Mouse (Mus musculus) layer of hippocampus, postnatal 25 days (tissue): Measurements from ENCODE around the gene 2010111I01Rik. TPM values are rescaled to one million over a fixed set of nuclear protein-coding genes. Genes with fewer than 3 reads are reported as not detected.

Experiments
- DNase-seq, 2 experiments: peaks; one replicate each; pipeline ENCODE4 v3.0.0; 2022; ENCODE audit warnings: mixed read lengths in 2 of 2, low spot score in 1 of 2; ENCODE audit errors: extremely low spot score in 1 of 2
- total RNA-seq, 2 experiments: library from RNA; stranded (reverse); gene quantifications; 2 replicates each; pipeline ENCODE4 v1.2.3; 2021

The 2010111I01Rik gene
- total RNA-seq, 2 experiments from 2014 or later = 70.6 to 82.7 TPM

DNA sequence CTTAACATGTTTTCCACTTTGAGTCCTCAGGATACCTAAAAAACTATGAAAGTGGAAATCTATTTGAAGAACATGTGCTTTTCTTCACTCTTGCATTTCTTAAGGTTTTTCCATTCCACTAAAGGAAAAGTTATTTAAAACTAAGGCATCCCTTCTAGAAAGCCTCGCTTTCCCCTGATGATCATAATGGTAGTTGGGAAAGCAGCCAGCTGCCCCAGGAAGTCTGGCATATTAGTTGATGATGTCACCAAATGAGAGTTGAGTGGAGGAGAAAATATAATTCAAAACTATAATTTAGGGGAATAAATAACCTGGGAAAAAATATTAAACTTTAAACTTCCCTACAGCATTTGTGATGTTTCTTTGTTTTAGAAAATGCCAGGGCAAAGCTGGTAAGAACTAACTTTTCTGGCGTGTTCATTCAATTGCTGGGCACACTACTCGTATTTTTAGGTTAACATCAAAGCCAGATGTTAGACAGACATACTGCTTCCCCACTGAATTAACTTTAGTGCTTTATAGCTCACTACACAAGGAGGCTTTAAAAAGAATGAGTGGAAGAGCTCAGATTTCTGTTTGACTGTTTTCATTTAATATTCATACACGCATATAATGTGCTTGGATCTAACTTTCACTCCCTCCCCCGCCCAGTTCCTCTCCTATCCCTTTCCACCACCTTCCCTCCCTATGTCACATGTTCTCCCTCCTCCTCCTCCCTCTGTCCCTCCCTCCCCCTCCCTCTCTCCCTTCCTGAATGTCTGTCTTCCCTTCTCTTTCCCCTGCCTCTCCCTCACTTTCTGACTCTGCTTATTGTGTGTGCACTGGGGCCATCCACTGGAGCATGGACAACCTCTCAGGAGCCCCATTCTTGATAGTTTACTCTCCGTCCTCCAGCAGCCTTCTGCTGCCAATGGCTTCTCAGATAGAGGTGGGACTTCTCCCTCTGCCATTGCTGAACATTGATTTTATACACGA, 58.8 kb downstream of the 2010111I01Rik start:
- no peak for DNase-seq

DNA sequence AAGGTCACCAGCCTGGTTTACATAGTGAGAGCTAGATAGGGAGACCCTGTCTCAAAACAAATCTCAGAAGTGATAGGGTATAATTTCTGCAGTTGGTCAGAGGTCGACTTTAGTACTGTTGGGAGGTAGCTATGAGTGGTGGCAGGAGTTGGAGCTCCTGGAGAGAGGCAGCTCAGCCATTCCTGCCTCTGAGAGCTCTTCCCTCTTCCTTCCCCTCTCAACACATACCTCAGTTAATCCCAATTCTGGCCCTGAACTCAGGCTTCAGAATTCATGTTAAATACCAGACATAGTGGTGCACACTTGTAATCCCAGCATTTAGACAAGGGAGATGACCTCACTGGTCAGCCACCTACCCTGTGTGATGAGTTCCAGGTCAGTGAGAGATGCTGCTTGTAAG, 65.3 kb downstream of the 2010111I01Rik start:
- no peak for DNase-seq

DNA sequence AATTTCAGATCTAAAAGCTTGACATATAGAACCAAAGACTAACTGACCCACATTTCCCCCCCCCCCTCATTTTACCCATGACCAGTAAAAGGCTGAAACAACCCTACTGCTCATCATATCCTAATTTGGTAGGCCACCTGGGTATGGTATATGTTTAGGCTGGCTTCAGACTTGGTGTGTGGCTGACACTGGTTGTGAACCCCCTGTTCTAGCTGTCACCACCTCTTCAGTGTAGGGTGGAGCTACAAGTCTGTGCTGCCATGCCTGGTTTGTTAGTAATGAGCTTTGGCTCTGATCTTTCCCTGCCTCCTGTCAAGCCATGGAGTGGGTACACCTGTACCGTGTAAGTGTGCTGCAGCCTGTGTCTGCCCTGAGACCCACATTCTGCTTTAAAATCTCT, 66.6 kb downstream of the 2010111I01Rik start:
- no peak for DNase-seq

DNA sequence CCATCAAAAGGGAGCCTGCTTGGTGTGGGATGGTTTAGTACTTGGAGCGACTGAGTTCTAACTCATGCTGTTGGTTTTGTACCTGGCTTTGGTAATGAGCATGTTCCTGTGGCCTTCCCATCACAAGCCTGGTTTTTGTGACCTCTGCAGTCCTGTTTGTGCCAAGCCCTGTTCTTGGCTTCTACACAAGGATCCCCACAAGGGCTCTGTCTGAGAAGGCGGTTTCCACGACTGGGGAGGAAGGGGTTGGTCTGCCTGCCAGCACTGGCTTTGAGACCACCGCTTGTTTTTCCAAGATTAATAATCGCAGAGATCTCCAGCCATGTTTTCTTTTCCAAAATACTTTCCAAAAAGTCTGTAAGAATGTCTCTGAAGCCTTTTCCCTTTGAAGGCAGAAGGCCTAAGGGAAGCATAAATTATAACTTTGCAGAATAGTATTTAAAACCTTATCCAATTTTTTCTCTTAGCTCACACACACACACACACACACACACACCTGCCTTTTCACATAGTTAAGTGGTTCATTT, 67.7 kb downstream of the 2010111I01Rik start:
- no peak for DNase-seq

DNA sequence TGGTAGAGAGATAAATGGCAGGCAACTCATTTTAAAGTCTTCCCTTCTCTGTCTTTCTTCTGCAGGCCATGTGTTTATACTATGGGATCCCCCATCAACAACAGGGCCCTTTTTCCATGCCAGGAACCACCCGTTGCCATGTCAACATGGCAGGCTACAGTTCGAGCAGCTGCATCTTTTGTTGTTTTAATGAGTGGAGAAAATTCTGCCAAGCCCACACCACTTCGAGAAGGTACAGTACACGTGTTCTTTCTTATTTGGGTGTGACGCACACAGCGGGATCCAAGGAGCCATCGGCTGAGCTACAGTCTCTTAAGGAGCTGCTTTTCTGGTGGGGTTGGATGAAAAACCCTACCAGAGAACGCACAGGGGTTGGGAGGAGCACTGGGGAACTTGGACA, 68.3 kb downstream of the 2010111I01Rik start:
- peak in 1 of 2 experiments; percentile 37 for DNase-seq

DNA sequence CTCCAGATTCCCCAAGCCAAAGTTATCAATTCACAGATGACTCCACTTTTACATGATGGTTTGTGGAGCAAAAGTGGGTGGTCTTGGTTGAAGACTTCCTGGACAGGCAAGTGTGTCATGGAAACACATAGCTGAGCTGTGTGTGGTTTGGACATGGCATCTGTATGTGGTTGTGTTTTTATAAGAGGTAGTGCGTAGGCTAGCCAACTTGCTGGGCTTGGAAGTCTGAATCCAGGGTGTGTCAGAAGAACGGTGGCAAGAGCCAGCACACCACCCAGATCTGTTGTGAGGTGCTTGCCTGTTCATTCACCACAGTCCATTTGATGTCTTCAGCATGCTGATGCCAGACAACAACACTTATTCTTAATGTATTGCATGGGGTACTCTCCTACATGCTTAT, 68.7 kb downstream of the 2010111I01Rik start:
- DNase-seq = no peak

DNA sequence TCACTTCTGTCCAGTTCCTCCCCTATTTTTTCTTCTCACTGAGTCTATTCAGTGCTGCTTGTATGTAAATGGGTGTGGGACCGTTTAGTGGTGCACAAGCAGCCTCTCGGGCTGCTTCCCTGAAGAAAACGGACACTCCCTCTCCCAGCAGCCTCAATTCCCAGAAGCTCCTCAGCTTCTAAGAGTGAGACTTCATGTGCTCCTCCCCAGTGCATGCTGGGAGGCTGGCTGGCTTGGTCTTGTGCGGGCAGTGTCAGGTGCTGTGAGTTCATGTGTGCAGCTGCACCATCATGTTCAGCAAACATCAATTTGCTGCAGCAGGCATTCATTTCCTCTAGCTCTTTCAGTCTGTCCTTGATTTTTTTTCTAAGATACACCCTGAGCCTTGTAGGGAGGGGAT, 70.0 kb downstream of the 2010111I01Rik start:
- DNase-seq = no peak

DNA sequence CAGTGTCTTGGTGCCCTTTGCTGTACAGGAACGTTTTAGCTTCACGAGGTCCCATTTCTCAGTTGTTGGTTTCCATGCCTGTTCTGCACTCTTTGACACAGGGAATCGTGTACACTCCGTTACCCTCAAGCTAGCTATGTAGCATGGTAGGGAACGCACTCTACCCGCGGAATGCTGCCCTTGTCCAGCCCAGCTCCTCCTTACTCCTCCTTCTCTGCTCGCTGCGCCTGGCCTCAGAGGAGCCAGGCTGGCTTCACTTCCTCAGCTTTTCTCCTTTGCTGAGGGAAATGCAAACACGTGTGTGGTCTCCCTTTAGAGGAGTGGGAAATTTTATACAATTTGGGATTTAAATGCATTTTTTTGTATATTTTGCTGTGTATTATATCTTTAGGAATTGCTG, 73.2 kb downstream of the 2010111I01Rik start:
- DNase-seq = no peak

DNA sequence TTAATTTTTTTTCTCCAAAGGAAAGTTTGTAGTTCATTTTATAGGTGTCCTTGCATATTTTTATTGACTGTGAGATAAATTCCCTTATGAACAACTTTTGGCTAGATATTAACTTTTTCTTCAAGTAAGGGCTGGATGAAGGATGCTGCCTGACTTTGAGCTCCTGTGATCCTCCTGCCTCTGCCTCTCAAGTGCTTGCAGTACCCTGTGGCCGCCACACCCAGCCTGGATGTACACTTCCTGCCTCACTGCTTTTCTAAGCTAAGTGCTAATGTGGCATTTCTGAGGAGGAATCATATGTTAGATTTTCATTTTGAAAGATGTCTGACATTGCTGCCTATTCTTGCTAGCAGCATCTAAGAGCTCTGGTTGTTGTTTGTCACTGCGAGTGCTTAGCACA, 73.7 kb downstream of the 2010111I01Rik start:
- no peak for DNase-seq

DNA sequence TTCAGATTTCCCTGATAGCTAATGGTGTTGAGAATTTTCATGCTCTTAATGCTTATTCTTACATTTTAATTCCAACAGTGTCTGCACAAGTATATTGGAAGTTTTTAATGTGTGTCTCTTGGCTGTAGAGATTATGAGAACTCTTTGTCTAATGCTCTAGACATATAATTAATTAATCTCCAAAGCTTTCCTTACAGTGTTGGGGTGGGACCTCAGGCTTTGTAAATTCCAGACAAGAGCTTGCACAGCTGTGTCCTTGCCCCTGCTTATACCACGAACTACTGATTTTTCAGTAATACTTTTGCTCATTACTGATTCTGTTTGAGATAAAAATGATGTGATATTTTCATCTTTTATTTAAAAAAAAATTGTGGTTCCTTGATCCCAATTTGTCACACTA, 74.2 kb downstream of the 2010111I01Rik start:
- DNase-seq = no peak

DNA sequence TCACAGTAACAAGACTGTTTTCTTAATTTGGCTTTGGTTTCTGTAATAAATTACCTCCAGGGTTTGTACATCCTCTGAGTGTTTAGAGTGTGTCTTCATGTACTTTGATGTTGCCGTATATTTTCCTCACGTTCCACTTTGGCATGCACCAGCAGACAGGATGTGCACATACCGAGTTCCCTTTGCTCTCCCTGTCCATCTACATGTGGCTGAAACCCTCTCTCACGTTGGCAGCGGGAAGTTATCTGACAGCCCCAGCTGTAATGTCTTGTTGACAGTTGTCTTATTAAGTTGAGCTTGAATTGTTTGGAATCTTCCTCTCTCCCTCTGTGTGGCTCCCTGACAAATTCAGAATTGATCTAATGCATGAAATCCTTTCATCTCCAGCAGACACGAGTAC, 74.6 kb downstream of the 2010111I01Rik start:
- DNase-seq = no peak

DNA sequence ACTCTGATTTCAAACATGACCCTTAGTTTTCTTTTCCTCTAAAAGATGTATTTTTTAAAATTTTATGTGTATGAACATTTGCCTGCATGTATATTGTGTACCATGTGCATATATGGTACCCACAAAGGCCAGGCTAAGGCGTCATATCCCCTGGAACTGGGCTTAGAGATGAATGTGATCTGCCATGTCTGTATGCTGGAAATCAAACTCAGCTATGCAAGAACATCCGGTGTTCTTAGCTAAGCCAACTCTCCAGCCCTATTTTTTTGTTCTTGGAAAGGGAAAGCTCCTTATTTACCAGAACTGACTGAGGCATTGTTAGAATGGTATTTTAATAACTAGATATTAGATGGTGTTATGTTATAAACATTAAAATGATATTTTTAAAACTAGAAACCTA, 75.2 kb downstream of the 2010111I01Rik start:
- DNase-seq = no peak

DNA sequence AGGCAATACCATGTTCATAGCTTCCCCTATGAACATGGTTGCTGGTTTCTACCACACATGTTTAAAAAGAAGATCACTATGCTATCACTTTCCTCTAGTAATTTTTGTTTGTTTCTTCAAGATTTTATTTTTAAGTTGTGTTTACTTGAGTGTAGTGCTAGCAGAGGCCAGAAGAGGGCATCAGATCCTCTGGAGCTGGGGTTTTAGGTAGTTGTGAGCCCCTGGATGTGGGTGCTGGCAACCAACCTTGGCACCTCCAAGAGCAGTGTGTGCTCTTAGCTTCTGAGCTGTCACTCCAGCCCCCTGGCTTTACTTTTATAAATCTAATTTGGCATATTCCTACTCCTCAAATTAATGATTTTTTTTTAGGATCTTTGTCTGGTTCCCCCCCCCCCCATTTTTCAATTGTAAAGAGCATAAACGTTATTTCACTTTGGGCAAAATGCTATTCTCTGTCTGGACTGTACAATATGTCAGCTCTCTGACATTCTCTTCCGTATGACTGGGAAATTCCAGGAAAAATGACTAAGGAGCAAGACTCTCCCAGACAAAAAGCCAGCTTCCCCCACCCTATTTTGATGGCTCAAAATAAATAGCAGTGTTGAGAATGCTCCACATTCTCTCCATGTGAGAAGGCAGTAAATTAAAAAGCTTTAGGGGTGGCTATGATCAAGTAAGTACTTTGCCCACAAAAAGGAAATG, 81.0 kb downstream of the 2010111I01Rik start:
- DNase-seq = no peak

DNA sequence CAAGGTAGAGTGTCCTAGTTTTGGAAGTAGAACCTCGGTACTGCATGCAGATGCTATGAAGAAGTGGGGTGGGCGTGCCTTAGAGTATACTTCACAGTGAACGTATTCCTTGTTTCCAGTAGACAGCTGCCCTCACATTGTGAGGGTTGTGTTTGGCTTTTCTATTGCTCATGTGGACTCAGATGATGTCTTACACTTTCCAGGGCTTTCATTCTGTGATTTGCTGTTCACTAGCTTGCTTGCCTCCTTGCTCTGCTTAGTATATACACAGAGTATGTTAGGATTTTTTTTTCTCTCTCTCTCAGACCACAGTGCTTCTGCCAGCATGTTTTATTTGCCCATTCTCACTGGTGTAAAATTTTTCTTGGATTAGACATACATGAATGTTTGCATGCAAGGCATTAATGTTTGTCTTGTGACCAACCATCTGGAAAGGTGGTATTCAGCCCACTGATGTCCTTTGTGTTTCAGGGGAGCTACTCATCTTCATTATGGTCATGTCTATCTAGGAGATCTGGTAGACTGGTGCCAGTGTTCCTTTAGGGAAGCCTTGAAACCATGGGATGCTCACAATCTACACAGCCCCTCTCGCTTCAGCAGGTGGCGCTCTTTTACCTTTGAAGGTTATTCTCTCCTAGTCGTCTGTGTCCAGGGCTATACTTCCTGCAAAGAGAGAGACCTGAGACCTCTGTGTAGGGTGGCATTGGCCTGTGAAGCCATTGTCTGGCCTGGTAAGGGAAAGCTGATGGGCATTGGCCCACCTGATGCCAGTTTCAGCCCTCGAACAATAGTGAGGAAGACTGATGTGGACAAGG, 81.7 kb downstream of the 2010111I01Rik start:
- DNase-seq = peak; percentile 43 to 75

DNA sequence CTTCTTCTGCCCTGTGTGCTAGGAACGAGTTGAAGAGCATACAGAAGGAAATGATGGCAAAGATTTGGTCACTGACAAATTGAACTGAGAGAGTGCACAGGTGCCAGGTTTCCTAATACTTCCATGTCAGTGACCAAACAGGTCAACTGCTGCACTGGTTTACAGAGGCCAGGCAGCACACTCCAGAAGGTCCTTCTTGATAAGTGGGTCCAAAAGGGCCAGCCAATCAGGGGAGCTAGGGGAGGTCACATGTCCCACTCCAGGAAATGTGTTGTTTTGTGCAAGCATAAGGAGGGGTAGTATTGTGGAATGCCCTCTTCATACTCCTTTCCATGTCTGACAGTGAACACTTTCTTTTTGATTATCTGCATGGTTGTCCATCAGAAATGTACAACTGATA, 99.0 kb downstream of the 2010111I01Rik start:
- DNase-seq = no peak

DNA sequence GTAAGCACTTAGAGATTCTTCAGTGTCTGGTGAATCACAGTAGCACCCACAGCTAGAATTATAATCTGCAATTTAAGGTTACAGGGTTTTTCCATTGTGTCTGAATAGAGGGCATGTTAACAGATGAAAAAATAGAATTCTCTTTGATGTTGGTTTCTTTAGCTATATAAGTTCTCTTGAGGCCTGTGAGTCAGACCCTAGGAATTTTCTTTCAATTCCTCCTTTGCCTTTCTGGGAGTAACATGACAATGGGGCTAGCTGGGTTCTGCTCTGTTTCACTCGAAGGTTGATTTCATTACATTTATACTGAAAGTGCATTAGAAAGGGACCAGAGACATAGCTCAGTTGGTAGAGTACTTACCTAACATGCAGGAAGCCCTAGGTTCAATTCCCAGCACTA, 101.9 kb downstream of the 2010111I01Rik start:
- no peak for DNase-seq

DNA sequence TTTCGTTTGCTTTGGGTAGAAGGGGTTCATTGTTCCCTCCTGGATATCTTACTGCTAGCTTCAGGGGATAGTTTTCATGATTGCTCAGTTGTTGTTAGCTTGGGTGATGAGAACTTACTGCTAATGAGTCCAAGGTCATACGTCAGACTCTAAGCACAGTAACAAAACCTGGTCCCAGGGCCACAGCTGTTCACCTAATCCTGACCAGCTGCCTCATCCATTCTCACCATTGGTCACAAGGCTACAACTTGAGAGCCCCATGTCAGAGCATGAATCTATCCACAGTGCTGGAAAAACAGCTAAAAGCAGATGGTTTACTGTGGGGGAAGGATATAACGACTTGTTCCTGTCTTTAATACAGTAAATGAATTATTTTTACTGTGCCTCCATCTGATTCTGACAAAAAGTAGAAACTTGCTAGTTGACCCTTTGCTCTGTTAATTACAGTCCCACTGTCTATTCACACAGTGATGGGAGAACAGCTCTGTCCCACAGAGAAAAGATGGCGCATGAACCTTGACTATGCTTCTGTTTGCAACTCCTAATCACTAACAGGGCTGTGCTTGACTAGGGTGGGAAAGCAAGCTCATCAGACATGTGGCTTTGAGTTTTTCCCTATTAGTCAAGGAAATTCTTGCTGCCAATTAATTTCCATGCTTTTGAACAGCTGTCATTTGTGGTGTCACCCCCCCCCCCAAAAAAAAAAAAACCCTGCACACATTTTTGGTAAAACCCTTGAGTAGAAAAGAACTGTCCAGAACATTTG, 103.9 kb downstream of the 2010111I01Rik start:
- no peak for DNase-seq

DNA sequence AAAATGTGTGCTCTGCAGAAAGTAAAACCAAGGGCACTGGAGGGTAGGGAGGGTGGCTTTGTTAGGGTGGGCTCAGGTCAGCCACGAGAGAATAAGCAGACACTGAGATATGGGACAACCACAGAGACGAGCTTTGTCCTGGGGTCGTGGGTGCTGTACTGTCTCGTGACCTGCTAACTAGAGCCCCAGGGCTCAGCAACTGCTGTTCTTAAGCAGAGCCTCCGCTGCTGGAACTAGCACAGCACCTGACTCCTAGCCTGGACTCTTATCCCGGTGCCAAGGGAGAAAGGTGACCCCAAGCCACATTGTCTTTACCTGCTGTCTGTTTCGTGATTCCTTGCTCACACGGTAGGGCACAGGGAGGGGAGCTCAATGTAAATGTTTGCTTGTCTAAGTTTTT, 107.2 kb downstream of the 2010111I01Rik start:
- no peak for DNase-seq

DNA sequence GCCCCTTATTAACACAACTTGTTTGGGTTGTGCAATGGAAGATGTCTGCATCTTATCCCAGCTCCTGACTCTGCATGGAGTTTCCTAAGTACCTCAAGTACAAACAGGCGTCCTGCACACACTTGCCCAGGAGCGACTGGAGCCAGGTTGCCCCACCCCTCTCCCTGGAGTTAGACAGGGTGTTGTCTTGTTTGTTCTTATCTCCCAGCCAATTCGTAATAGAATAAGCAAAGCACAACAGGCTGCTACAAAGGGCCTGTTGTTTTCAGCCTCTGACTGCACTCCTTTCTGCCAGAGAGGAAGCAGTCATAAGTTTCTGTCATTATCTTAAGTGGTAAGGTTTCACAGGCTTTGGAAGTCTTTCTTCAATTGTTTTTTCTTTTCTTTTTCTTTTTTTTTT, 107.7 kb downstream of the 2010111I01Rik start:
- DNase-seq = no peak
